Mouse (Mus musculus) myocyte (in vitro differentiated cells): ENCODE results near the gene Add2. TPM values are rescaled to one million over a fixed set of nuclear protein-coding genes. Genes with fewer than 3 reads are reported as not detected.

Experiments used
- H3K27me3 ChIP-seq: one replicate; pipeline ENCODE4 v1.6.1; 2011; ENCODE audit not compliant: control insufficient read depth, insufficient read depth, insufficient read length
- H3K36me3 ChIP-seq: one replicate; pipeline ENCODE4 v1.6.1; 2011; ENCODE audit not compliant: control insufficient read depth, insufficient read depth
- H3K4me2 ChIP-seq: one replicate; pipeline ENCODE4 v1.6.1; 2011; ENCODE audit warnings: low read depth, control low read depth
- H3K4me3 ChIP-seq: one replicate; pipeline ENCODE4 v1.5.1; 2011; ENCODE audit warnings: mild to moderate bottlenecking, control low read depth, moderate library complexity
- H3K79me2 ChIP-seq: one replicate; pipeline ENCODE4 v1.6.1; 2011; ENCODE audit not compliant: control insufficient read depth, insufficient read depth
- H3ac ChIP-seq: one replicate; pipeline ENCODE4 v1.6.1; 2011; ENCODE audit not compliant: control insufficient read depth, insufficient read length
- CEBPB ChIP-seq: IDR thresholded peaks from 2 replicates; pipeline ENCODE4 v1.6.1; 2011; ENCODE audit warnings: mild to moderate bottlenecking, moderate library complexity; ENCODE audit not compliant: poor library complexity, insufficient read depth, severe bottlenecking
- E2F4 ChIP-seq: IDR thresholded peaks from one replicate; pipeline ENCODE4 v1.6.1; 2011; ENCODE audit warnings: mild to moderate bottlenecking, control low read depth, moderate library complexity; ENCODE audit not compliant: insufficient read depth
- MAX ChIP-seq: IDR thresholded peaks from one replicate; pipeline ENCODE4 v1.6.1; 2011; ENCODE audit warnings: low read depth, mild to moderate bottlenecking, control low read depth
- MYOD1 ChIP-seq, 3 experiments: IDR thresholded peaks; one replicate each; pipeline ENCODE4 v1.6.1; 2011; ENCODE audit warnings: control low read depth in 2 of 3, low read depth in 2 of 3, mild to moderate bottlenecking in 2 of 3, moderate library complexity in 1 of 3; ENCODE audit not compliant: insufficient read length in 2 of 3, control insufficient read depth in 1 of 3
- MYOG ChIP-seq, 3 experiments: IDR thresholded peaks; one replicate each; pipeline ENCODE4 v1.6.1; 2011; ENCODE audit warnings: control low read depth in 2 of 3, low read depth in 2 of 3, mild to moderate bottlenecking in 2 of 3; ENCODE audit not compliant: insufficient read length in 2 of 3, control insufficient read depth in 1 of 3, insufficient read depth in 1 of 3
- POLR2A ChIP-seq: IDR thresholded peaks from one replicate; pipeline ENCODE4 v1.6.1; 2011; ENCODE audit warnings: low read depth, mild to moderate bottlenecking, control low read depth, moderate library complexity; ENCODE audit not compliant: insufficient read length
- POLR2AphosphoS2 ChIP-seq: IDR thresholded peaks from one replicate; pipeline ENCODE4 v1.6.1; 2011; ENCODE audit warnings: low read depth, control low read depth; ENCODE audit not compliant: insufficient read length
- REST ChIP-seq: IDR thresholded peaks from one replicate; pipeline ENCODE4 v1.6.1; 2011; ENCODE audit warnings: mild to moderate bottlenecking, control low read depth, moderate library complexity; ENCODE audit not compliant: insufficient read depth, insufficient read length
- SRF ChIP-seq: IDR thresholded peaks from one replicate; pipeline ENCODE4 v1.6.1; 2011; ENCODE audit warnings: low read depth; ENCODE audit not compliant: control insufficient read depth, insufficient read length
- TCF12 ChIP-seq: IDR thresholded peaks from one replicate; pipeline ENCODE4 v1.6.1; 2011; ENCODE audit warnings: mild to moderate bottlenecking, control low read depth; ENCODE audit not compliant: poor library complexity, insufficient read depth, severe bottlenecking
- TCF3 ChIP-seq: IDR thresholded peaks from one replicate; pipeline ENCODE4 v1.6.1; 2011; ENCODE audit warnings: low read depth, control low read depth; ENCODE audit not compliant: insufficient read length
- USF1 ChIP-seq: IDR thresholded peaks from one replicate; pipeline ENCODE4 v1.6.1; 2011; ENCODE audit warnings: low read depth, mild to moderate bottlenecking, control low read depth, moderate library complexity
- polyA plus RNA-seq: library from polyadenylated mRNA; unstranded; fragments of >200 nt; fragmentation: generic; extraction: Trizol; gene quantifications from one replicate; pipeline ENCODE4 v1.2.1, GENCODE M21; 2012; ENCODE audit warnings: missing spikeins

Add2 gene
- polyA plus RNA-seq, 1 experiment: 3.6 TPM

DNA sequence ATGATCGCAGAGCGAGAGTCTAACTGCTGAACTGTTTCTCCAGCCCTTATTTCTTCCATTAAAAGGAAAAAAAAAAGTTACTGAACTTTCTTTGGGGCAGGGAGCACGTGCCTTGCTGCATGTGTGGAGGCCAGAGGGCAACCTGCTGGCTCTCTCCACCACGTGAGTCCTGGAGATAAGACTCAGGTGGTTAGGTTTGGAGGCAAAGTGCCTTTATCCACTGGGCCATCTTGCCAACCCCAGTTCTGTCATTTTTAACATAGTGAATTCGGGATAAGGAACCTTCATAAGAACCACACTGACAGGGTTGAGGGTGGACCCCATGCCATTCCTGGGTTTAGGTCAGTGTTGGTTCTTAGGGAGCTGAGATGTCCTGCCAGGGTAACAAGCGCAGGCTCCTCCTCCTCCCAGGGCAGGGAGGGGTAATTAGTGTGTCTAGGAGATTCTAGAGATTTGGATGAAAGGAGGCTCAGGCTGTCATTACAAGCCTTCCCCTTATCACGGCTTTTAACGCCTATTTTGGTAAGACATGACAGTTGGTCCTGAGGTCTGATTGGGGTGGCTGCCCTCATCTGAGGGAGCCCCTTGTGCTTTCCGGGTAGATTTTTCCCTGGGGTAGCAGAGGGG lies 101.5 kb downstream of the Add2 start:
- Histone ChIP-seq H3K27me3 (no peaks in the 10 kb centered on the region), H3ac (no peak overlapping the region), H3K36me3 (no peaks in the 10 kb centered on the region), H3K4me2 (no peak overlapping the region), H3K79me2 (no peaks in the 10 kb centered on the region), H3K4me3 (no peak overlapping the region)
- TF ChIP-seq MYOG (IDR thresholded peaks at IDR 0.05; ENCODE audit: control insufficient read depth in 1 of 3, insufficient read depth in 1 of 3, insufficient read length in 2 of 3, low read depth in 2 of 3): no peak
- no peak for TF ChIP-seq TCF12

DNA sequence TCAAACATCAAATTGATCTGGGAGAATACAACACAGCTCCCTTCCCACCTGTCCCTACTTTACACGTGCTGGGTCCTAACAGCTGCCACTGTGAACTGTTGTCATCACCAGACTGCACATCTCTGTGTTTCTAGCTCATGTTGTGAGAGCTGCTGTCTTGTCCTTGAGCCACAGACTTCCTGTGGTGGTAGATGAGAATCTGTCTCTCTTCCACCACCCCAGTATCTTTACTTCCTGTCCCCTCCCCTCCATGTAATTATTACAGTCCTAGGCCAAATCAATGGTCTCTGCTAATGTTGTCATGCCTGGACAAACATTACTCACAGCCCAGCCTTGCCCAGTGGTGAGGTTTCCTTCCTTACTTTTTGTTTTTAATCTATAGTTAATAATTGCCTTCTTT lies 105.4 kb downstream of the Add2 start:
- no peak overlapping the region for H3K4me3 ChIP-seq
- no peak for TF ChIP-seq TCF12
- no peak for TF ChIP-seq POLR2AphosphoS2
- TF ChIP-seq POLR2A: no peak
- no peak for TF ChIP-seq MYOD1 (IDR thresholded peaks at IDR 0.05; ENCODE audit: control insufficient read depth in 1 of 3, insufficient read length in 2 of 3, low read depth in 2 of 3)
- no peak for TF ChIP-seq SRF
- no peak for TF ChIP-seq MYOG (IDR thresholded peaks at IDR 0.05; ENCODE audit: control insufficient read depth in 1 of 3, insufficient read depth in 1 of 3, insufficient read length in 2 of 3, low read depth in 2 of 3)
- no peak for TF ChIP-seq CEBPB
- TF ChIP-seq TCF3: no peak
- no peak for TF ChIP-seq MAX
- TF ChIP-seq E2F4: no peak
- no peak for TF ChIP-seq USF1
- TF ChIP-seq REST: no peak
- no peaks in the 10 kb centered on the region for H3K79me2 ChIP-seq
- no peak overlapping the region for H3ac ChIP-seq
- no peaks in the 10 kb centered on the region for H3K36me3 ChIP-seq
- H3K27me3 ChIP-seq: no peaks in the 10 kb centered on the region
- H3K4me2 ChIP-seq: no peak overlapping the region

DNA sequence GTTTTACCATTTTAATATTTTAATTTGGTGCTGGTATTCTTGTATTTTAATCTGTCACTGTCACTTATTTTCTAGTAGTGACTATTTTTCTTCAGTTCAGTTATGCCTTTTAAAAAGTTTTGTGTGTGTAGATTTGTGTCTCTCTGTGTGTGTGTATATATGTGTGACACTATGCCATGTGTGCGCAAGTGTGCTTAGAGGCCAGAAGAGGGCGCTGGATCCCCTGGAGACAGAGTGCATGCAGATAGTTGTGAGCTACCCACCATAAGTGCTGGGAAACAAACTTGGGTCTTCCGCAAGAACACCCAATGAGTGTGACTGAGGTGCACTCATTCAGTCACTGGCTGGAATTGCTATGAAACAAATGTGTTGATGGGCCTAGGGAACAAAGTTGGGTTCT lies 107.7 kb downstream of the Add2 start:
- H3K4me2 ChIP-seq: no peak overlapping the region
- no peak overlapping the region for H3ac ChIP-seq
- no peak for TF ChIP-seq POLR2AphosphoS2
- TF ChIP-seq MAX: no peak
- TF ChIP-seq TCF3: no peak
- H3K27me3 ChIP-seq: no peaks in the 10 kb centered on the region
- no peaks in the 10 kb centered on the region for H3K79me2 ChIP-seq
- H3K4me3 ChIP-seq: no peak overlapping the region
- H3K36me3 ChIP-seq: no peaks in the 10 kb centered on the region

DNA sequence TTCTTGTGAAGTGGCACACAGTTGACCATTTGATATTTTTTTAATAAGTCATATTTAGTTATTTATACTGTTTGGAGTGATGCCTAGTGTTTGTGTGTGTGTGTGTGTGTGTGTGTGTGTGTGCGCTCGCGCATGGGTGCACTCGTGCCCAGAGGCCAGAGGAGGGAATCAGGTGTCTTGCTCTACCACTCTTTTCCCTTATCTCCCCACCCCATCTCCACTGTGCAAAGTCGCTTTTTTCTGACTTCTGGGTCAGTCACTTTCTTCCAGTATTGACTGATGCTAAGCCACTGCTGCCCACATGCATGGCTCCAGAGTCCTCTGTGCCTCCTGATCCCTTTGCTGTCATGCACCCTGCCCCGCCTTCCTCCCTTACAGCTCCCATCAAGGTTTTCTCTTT lies 112.8 kb downstream of the Add2 start:
- no peaks in the 10 kb centered on the region for H3K36me3 ChIP-seq
- H3K27me3 ChIP-seq: peaks cover 7% of the 10 kb centered on the region
- no peak overlapping the region for H3K4me3 ChIP-seq
- H3ac ChIP-seq: no peak overlapping the region
- TF ChIP-seq TCF3 (no peak), TCF12 (no peak), MYOG (IDR thresholded peaks at IDR 0.05; ENCODE audit: control insufficient read depth in 1 of 3, insufficient read depth in 1 of 3, insufficient read length in 2 of 3, low read depth in 2 of 3) (no peak), MAX (no peak), SRF (no peak), MYOD1 (IDR thresholded peaks at IDR 0.05; ENCODE audit: control insufficient read depth in 1 of 3, insufficient read length in 2 of 3, low read depth in 2 of 3) (no peak), REST (no peak), POLR2A (no peak), E2F4 (no peak), USF1 (no peak), CEBPB (no peak), POLR2AphosphoS2 (no peak)
- no peaks in the 10 kb centered on the region for H3K79me2 ChIP-seq
- H3K4me2 ChIP-seq: no peak overlapping the region

DNA sequence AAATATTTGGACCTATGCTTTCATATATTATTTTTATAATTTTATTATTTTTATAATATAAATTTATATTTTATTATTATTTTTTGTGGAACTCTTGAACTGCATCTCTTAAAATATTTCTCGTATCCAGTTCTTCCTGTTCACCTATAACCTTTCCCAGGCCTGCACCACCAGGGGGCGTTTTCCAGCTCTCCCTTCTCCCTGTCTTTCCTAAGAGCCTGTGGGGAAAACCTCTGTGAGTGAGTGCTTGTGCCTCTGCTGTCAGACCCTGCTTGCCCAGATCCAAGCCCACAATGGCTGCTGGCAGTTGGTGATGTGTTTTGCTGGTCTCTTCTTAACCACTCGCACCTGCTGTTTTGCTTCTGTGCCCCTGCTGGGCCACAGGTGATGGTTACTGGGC lies 113.3 kb downstream of the Add2 start:
- TF ChIP-seq TCF12: no peak
- TF ChIP-seq POLR2AphosphoS2: no peak
- no peak for TF ChIP-seq POLR2A
- TF ChIP-seq MAX: no peak
- TF ChIP-seq TCF3: no peak
- no peak for TF ChIP-seq SRF
- no peak for TF ChIP-seq USF1
- TF ChIP-seq E2F4: no peak
- no peak for TF ChIP-seq CEBPB
- no peak for TF ChIP-seq MYOD1 (IDR thresholded peaks at IDR 0.05; ENCODE audit: control insufficient read depth in 1 of 3, insufficient read length in 2 of 3, low read depth in 2 of 3)
- no peak for TF ChIP-seq MYOG (IDR thresholded peaks at IDR 0.05; ENCODE audit: control insufficient read depth in 1 of 3, insufficient read depth in 1 of 3, insufficient read length in 2 of 3, low read depth in 2 of 3)
- TF ChIP-seq REST: no peak
- no peaks in the 10 kb centered on the region for H3K79me2 ChIP-seq
- no peak overlapping the region for H3K4me3 ChIP-seq
- peaks cover 7% of the 10 kb centered on the region for H3K27me3 ChIP-seq
- no peak overlapping the region for H3K4me2 ChIP-seq
- H3K36me3 ChIP-seq: no peaks in the 10 kb centered on the region
- no peak overlapping the region for H3ac ChIP-seq
